Mouse (Mus musculus): ENCODE measurements around the gene Lrrc36. TPM values are rescaled to one million over a fixed set of nuclear protein-coding genes. Genes with fewer than 3 reads are reported as not detected.

The Lrrc36 gene
- polyA plus RNA-seq, 1 experiment from 2014 or later: 1.6 TPM

DNA sequence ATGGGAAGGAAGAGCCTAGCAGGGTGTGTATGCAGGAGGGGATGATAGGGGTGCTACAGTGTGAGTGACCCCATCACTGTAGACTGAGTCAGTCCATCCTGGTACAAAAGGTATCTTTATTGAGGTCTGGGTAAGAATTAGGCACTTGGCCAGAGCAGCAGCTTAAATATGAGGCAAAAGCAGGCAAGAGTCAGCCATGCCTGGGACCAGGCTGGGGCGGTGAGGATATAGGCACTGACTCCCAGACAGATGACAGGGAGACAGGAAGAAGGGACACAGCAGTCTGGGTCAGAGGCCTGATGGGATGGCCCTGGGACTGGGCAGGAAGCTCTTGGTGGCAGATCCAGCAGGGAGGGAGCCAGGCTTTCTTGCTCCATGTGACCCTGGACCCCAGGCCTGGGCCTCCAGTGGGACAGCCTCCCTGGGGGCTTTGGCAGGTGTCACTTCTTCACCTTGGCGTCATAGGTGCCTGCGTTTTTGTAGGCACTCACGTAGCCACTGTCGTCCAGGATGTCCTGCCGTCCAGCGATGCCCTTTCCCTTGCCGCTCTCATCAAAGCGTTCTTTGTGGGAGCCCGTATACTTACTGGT lies 54.1 kb downstream of the Lrrc36 start:
- no peak overlapping the region for H3K9ac ChIP-seq (ENCODE audit: low read length)
- 0 out of 2 replicates have a peak, but pooled peaks cover 1% of the 10 kb centered on the region for H3K36me3 ChIP-seq (ENCODE audit: control insufficient read depth, insufficient read depth, low read length)
- no peaks in the 10 kb centered on the region for H3K9me3 ChIP-seq (ENCODE audit: control insufficient read depth, low read length)
- no peak for ATAC-seq (ENCODE audit: low read depth)
- peaks cover 40% of the 10 kb centered on the region for H3K4me1 ChIP-seq (replicated peaks; ENCODE audit: control insufficient read depth, insufficient read depth, low read length)
- peak overlapping the region; percentile 43; the same call in 1 of the 2 replicates for H3K27ac ChIP-seq (ENCODE audit: low read length)
- no peak overlapping the region for H3K4me3 ChIP-seq (ENCODE audit: low read length)
- whole genome bisulfite sequencing: 89% methylated on average over 10 of the region's 10 CpGs
- no peak overlapping the region for H3K4me2 ChIP-seq (ENCODE audit: low read depth, low read length)
- H3K27me3 ChIP-seq (ENCODE audit: control insufficient read depth, insufficient read depth, low read depth, low read length): no peaks in the 10 kb centered on the region; the same call in 1 of the 2 replicates

DNA sequence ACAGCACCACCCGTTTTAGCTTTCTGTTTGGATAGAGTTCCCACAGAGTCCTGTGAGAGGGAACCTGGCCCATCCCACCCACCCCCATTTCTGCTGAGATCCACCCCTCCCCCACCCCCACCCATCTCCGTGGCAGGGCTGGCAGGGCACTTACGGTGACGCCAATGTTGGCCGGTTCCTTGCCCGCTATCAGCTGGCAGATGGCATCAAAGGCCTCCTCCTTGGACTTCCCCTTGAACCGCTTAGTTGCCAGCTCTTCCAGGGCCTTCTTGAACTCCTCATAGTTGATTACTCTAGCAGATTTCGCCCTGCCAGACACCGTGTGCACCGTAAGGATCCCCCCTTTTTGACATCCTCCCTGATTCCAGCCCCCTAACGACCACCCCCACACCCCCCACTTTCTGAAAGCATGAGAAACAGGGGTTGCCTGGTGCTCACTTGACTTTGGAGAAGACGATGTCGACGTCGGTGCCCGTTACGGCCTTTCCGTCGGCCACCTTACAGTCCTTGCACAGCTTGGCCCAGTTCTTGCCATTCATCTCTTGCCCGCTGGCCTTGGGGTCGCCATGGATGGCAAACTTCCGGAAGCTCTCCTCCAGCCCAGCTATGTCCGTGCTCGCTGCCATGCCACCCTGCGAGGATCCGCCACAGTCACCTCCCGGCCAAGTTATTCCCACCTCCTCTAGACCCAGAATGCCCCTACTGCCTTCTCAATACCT lies 54.8 kb downstream of the Lrrc36 start:
- Histone ChIP-seq H3K4me1 (replicated peaks; ENCODE audit: control insufficient read depth, insufficient read depth, low read length) (peaks cover 40% of the 10 kb centered on the region), H3K27ac (ENCODE audit: low read length) (no peak overlapping the region), H3K4me2 (ENCODE audit: low read depth, low read length) (no peak overlapping the region), H3K27me3 (ENCODE audit: control insufficient read depth, insufficient read depth, low read depth, low read length) (no peaks in the 10 kb centered on the region; the same call in 1 of the 2 replicates), H3K4me3 (ENCODE audit: low read length) (no peak overlapping the region), H3K36me3 (ENCODE audit: control insufficient read depth, insufficient read depth, low read length) (0 out of 2 replicates have a peak, but pooled peaks cover 3% of the 10 kb centered on the region), H3K9me3 (ENCODE audit: control insufficient read depth, low read length) (no peaks in the 10 kb centered on the region), H3K9ac (ENCODE audit: low read length) (no peak overlapping the region)
- ATAC-seq (ENCODE audit: low read depth): no peak
- 88% methylated on average over 27 of the region's 27 CpGs for WGBS

DNA sequence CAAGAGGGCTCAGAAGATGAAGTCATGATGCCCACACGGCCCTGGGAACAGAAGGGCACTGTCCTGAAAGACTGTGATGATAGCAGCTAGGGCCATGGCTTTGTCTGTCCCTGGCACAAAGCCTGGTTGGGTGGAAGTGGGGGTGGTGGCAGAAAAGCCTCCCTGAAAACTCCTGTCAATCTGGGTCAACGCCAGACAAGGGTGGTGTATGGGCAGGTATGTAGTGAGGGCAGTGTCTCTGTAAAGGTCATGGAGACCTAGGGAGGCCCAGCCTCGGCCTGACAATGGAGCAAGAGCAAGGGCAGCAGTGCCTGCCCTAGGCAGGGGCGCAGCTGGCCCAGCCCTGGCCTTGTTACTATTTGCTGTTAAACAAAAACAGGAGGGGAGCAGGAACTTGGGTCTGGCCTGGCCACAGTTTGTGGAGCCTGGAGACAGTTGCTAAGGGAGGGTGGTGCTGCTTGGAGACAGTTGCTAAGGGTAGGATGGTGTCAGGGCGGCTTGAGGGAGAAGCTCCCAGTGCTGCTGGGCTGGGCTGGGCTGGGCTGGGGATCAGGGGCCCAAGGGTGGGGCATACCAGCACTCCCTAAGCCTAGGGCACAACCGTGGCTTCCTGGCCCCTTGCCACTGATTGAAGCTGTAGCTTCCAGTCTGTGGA lies 55.8 kb downstream of the Lrrc36 start:
- no peak overlapping the region for H3K4me3 ChIP-seq (ENCODE audit: low read length)
- no peak overlapping the region for H3K27ac ChIP-seq (ENCODE audit: low read length)
- peaks cover 48% of the 10 kb centered on the region for H3K4me1 ChIP-seq (replicated peaks; ENCODE audit: control insufficient read depth, insufficient read depth, low read length)
- H3K36me3 ChIP-seq (ENCODE audit: control insufficient read depth, insufficient read depth, low read length): peaks cover 3% of the 10 kb centered on the region; the same call in 1 of the 2 replicates
- no peaks in the 10 kb centered on the region for H3K9me3 ChIP-seq (ENCODE audit: control insufficient read depth, low read length)
- no peak overlapping the region for H3K4me2 ChIP-seq (ENCODE audit: low read depth, low read length)
- H3K27me3 ChIP-seq (ENCODE audit: control insufficient read depth, insufficient read depth, low read depth, low read length): no peaks in the 10 kb centered on the region; the same call in 1 of the 2 replicates
- WGBS: 46% methylated on average over 6 of the region's 6 CpGs
- peak overlapping the region; percentile 19; the same call in 1 of the 2 replicates for H3K9ac ChIP-seq (ENCODE audit: low read length)
- ATAC-seq (ENCODE audit: low read depth): no peak

DNA sequence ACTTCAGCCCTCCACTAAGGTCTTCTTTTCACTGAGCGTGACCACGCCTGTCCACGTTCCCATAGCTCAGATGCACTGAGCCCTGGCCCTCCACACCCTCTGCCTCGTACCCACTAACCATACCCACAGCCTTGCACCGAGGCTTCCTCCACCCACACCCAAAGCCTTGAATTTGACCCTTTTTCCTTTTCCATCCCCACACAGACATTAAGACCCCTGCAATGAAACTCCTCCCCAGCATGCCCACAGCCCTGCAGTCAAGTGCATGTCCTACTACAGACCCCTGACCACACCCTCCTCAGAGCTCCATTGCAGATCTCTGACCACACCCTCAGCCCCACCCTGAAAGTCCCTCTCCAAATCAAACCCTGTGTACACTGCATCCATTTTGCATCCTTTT lies 56.4 kb downstream of the Lrrc36 start:
- Histone ChIP-seq H3K27me3 (ENCODE audit: control insufficient read depth, insufficient read depth, low read depth, low read length) (no peaks in the 10 kb centered on the region; the same call in 1 of the 2 replicates), H3K9ac (ENCODE audit: low read length) (no peak overlapping the region), H3K9me3 (ENCODE audit: control insufficient read depth, low read length) (no peaks in the 10 kb centered on the region), H3K27ac (ENCODE audit: low read length) (no peak overlapping the region), H3K36me3 (ENCODE audit: control insufficient read depth, insufficient read depth, low read length) (peaks cover 3% of the 10 kb centered on the region; the same call in 1 of the 2 replicates), H3K4me3 (ENCODE audit: low read length) (no peak overlapping the region), H3K4me1 (replicated peaks; ENCODE audit: control insufficient read depth, insufficient read depth, low read length) (peaks cover 51% of the 10 kb centered on the region), H3K4me2 (ENCODE audit: low read depth, low read length) (no peak overlapping the region)
- WGBS: 89% methylated on average over 5 of the region's 5 CpGs
- no peak for ATAC-seq (ENCODE audit: low read depth)

DNA sequence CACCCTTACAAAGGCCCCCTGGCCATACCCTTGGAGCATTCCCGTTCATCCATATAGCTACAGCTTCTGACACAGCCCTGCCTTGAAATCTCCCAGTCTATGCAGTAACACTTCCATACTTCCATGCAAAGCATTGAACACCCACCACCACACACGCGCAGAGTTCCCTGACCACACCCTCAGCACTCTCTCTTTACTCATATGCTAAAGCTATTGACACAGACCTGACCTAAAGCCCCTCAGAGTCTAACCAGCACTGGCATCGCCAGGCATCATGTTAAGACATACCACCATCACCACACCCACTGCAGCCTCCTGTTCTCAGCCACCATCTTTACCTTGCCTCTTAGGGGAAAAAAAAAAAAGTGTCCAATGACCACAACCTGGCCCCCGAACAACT lies 56.9 kb downstream of the Lrrc36 start:
- no peak for ATAC-seq (ENCODE audit: low read depth)
- Histone ChIP-seq H3K27me3 (ENCODE audit: control insufficient read depth, insufficient read depth, low read depth, low read length) (no peaks in the 10 kb centered on the region; the same call in 1 of the 2 replicates), H3K9me3 (ENCODE audit: control insufficient read depth, low read length) (no peaks in the 10 kb centered on the region), H3K4me1 (replicated peaks; ENCODE audit: control insufficient read depth, insufficient read depth, low read length) (peaks cover 56% of the 10 kb centered on the region), H3K27ac (ENCODE audit: low read length) (no peak overlapping the region), H3K4me2 (ENCODE audit: low read depth, low read length) (peak overlapping the region; percentile 69), H3K4me3 (ENCODE audit: low read length) (no peak overlapping the region), H3K9ac (ENCODE audit: low read length) (no peak overlapping the region), H3K36me3 (ENCODE audit: control insufficient read depth, insufficient read depth, low read length) (peaks cover 4% of the 10 kb centered on the region; the same call in 1 of the 2 replicates)
- 70% methylated on average over 5 of the region's 5 CpGs for WGBS

DNA sequence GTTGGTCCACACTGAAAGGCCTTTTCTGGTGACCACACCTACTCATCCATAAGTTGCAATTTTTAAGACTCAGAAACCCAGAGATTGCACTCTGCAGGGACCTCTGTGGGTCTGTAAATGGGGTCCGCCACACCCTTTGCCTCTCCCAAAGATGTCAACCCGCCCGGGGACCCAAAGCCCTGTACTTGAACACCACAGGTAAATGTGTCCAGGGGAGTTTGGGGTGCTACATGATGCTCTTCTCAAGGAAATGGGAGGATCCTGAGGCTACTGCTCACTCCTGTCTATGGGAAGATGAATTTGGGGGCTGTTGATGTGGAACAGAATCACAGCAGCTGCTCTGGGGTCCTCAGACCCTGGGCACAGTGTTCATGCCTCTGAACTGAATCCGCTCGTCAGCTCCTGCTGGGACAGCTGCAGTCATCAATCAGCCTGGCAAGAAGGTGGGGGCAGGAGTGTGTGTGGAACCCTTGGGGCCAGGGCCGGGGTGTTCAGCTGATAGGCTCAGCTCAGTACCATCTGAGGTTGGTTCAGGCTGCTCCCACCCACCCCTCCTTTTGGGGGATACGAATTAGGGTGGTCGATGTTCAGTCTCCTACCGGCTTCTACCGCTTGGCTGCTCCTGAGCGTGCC lies 57.4 kb downstream of the Lrrc36 start:
- WGBS: 19% methylated on average over 11 of the region's 11 CpGs
- ATAC-seq (ENCODE audit: low read depth): no peak; the same call in 1 of the 2 replicates
- Histone ChIP-seq H3K9ac (ENCODE audit: low read length) (peak overlapping the region; percentile 54), H3K27ac (ENCODE audit: low read length) (no peak overlapping the region), H3K4me2 (ENCODE audit: low read depth, low read length) (peak overlapping the region; percentile 69), H3K9me3 (ENCODE audit: control insufficient read depth, low read length) (no peaks in the 10 kb centered on the region), H3K4me3 (ENCODE audit: low read length) (peak overlapping the region; percentile 39), H3K36me3 (ENCODE audit: control insufficient read depth, insufficient read depth, low read length) (peaks cover 7% of the 10 kb centered on the region), H3K4me1 (replicated peaks; ENCODE audit: control insufficient read depth, insufficient read depth, low read length) (peaks cover 61% of the 10 kb centered on the region), H3K27me3 (ENCODE audit: control insufficient read depth, insufficient read depth, low read depth, low read length) (no peaks in the 10 kb centered on the region; the same call in 1 of the 2 replicates)

DNA sequence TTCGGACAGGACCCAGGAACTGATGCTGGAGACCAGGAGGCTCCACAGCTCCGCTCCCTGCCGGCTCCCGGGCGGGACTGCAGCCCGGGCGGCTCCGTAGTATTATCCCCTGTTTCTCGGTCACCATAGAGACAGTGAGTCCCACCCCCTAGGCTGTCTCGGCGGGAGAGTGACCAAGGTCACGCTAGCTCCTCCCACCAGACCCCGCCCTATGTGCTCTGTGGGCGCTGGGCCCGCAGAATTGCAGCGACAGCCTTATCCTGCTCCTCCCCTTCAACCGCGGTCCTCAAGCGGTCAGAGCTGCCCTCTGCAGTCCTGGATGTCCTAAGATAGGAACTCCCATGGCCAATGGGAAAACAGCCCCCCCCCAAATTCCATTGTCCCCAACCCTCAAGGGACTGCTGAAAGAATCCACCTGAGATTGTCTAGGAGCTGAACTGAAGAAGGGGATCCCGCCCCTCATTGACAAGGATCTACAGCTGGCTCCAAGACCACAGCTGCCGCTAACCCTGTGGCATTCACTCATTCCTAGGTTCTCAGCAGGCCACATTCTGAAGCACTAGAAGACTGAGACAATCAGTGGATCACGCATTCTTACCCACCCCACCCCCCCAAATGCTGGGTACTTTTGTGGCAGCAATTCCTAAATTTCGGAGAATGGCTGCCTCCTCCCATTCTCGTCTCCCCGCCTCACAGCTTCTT lies 58.1 kb downstream of the Lrrc36 start, which contains the start of gene Tppp3:
TSS of gene Tppp3 (minus strand) at position 213 of the 702 bp plus-strand sequence.
- H3K4me2 ChIP-seq (ENCODE audit: low read depth, low read length): peak within 1 kb of the TSS; percentile 69
- peaks cover 59% of the 10 kb centered on the region for H3K4me1 ChIP-seq (replicated peaks; ENCODE audit: control insufficient read depth, insufficient read depth, low read length)
- H3K4me3 ChIP-seq (ENCODE audit: low read length): peak within 1 kb of the TSS; percentile 39
- peaks cover 9% of the 10 kb centered on the region for H3K36me3 ChIP-seq (ENCODE audit: control insufficient read depth, insufficient read depth, low read length)
- ATAC-seq (ENCODE audit: low read depth): peak; percentile 95
- no peaks in the 10 kb centered on the region for H3K9me3 ChIP-seq (ENCODE audit: control insufficient read depth, low read length)
- no peaks in the 10 kb centered on the region; the same call in 1 of the 2 replicates for H3K27me3 ChIP-seq (ENCODE audit: control insufficient read depth, insufficient read depth, low read depth, low read length)
- 11% methylated on average over 25 of the region's 25 CpGs for WGBS
- 0 out of 2 replicates have a peak within 1 kb of the TSS, but pooled peaks have one; percentile 2 for H3K27ac ChIP-seq (ENCODE audit: low read length)
- peak within 1 kb of the TSS; percentile 54 for H3K9ac ChIP-seq (ENCODE audit: low read length)

DNA sequence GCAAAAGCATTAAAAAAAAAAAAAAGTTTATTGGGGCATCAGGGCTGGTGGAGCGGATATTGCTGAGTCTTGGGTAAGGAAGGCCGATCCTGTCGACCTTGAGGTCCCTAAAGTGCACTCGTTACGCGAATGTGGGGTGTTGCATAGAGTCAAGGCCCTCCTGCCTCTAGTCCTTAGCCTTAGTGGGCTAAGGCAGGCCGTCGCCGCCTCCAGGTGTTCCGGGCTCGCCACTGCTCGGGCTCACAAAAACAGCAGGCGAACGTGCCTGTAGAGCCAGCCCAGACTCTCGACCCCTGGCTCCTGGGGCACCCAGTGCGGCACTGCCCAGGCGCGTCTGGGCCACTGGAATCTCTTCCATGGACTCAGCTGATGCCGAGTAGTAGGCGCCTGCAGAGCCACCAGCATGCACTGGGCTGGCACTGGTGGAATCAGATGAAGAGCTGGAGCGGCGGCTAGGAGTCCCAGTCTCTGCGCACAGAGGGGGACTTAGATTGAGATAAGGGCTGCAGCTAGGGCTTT lies 59.1 kb downstream of the Lrrc36 start:
- ATAC-seq (ENCODE audit: low read depth): no peak
- Histone ChIP-seq H3K36me3 (ENCODE audit: control insufficient read depth, insufficient read depth, low read length) (peaks cover 9% of the 10 kb centered on the region), H3K4me1 (replicated peaks; ENCODE audit: control insufficient read depth, insufficient read depth, low read length) (peaks cover 51% of the 10 kb centered on the region), H3K9ac (ENCODE audit: low read length) (no peak overlapping the region; the same call in 1 of the 2 replicates), H3K9me3 (ENCODE audit: control insufficient read depth, low read length) (no peaks in the 10 kb centered on the region), H3K27me3 (ENCODE audit: control insufficient read depth, insufficient read depth, low read depth, low read length) (no peaks in the 10 kb centered on the region; the same call in 1 of the 2 replicates), H3K4me3 (ENCODE audit: low read length) (no peak overlapping the region), H3K27ac (ENCODE audit: low read length) (no peak overlapping the region), H3K4me2 (ENCODE audit: low read depth, low read length) (no peak overlapping the region)
- 56% methylated on average over 23 of the region's 23 CpGs for WGBS

All from lung, embryonic 16.5 days (tissue).